Mouse (Mus musculus) right cerebral cortex, postnatal 10 days (tissue): ENCODE results near the gene Mgll.
A peak's percentile ranks its signal among the peaks of the same experiment; 100 is the strongest.

Source experiments
- DNase-seq, 2 experiments: peaks; one replicate each; pipeline ENCODE4 v3.0.0; 2021; ENCODE audit warnings: low spot score in 2 of 2

The Mgll gene

DNA sequence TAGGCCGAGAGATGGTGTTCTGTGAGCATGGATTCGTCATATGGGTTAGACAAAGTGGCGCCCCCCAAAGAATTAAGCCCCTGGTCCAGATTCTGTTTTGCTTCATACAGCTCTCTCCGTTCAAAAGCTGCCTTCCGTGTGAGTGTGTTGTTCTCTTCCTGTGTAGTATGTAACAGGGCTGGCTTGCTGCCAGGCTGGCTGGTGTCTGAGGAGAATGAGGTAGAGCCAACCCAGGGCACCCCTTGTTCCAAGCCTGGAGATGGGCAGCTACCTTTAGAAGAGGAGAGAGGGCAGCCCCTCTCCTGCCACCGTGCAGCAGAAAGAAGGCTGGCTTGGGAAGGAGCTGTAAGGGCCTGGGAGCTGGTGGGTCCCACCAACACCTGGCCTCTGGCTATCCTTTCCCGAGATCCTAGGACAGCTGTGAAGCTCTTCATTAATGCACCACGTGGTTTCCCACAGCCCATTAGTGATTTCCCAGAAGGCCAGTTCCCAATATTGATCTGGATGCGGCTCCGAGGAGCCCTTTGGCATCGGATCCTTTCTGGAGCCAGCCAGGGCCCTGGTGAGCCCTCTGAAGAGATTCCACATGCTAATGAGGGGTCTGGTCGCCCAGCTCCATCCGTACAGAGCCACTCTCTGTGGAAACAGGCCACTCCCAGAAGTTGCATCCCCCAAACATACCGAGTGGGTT lies 19.5 kb downstream of the Mgll start:
- no peak for DNase-seq

DNA sequence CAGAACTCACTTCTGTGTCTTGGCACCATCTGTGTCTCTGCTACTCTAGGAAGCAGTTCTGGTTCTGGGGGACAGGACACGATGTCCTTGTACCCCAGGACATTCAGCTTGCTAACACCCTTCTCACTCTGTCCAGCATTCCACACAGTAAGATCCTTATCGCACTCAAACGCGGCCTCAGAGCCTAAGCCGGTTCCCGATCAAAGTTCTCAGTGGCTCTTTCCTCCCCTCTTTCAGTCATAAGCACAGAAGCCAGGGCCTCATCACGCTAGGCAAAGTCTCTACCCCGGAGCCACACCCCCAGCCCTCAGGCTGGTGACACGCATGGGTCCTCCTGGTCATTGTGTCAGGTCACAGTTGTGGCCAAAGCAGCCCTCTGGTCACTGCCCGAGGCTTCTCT lies 20.8 kb downstream of the Mgll start:
- no peak for DNase-seq

DNA sequence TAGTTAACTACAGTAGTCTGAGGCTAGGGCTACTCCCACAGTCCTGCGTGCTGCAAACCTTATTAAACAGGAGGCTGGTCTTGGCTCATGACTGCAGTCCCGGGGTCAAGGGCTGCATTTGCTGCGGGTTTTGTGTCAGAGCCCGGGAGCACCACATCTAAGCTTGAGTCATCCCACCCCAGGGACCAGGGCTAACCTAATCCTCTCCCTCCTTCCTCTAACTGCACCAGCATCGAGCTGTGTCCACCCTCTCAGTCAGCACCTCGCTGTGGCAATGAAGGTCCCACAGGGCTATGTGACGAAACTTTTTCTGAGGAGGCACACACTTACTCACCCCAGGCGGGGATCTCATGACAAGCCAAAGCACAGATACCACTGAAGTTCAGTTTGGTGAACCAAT lies 22.1 kb downstream of the Mgll start:
- DNase-seq: no peak

DNA sequence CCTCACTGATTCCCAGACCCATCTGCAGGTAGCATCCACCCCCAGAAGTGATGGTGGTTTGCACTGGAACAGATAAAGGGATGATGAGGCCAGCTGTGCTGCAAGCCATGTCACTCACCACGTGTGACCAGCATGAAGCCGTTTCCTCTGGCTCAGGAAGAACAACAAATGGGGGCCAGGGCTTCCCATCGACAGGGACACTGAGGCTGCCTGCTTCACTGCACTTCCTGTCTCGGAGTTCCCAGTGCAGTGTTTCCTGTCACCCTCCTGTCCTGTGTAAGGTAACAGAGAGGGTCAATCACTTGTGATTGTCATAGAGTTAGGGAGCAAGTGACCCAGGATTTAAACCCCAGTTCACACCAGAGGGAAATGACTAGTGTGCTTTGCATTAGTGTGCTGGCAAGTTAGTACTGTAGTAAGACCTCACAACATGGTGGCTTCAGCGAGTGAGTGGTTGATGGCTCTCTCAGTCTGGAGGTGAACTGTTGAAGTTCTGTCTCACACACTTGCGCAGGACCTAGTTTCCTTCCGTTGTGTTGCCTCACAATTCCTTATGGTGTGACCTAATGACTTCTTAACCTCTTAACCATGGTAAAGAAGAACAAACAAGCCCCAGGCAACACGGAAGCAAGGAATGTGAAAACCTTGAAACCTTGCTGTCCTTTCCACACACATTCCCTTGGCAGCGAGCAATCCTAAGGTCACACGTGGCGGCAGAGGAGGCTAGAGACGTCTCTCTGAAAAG lies 23.3 kb downstream of the Mgll start:
- DNase-seq: no peak

DNA sequence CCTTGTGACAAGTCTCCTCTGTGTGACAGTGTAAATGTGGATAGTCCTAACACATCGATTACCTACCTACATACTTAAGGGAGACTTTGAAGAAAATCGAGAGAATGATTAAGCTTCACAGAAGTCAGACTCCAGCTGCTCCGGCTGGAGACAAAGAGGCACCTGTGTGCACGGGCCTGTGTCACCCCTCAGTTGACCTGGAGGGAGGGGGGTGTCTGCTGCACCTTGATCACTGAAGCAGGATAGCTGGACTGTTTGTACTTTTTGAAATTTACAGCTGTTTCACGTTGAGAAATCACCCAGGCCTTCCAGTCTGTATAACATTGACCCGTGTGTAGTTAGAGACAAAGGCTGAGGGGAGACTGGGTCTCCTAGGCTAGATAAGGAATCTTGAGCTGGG lies 26.7 kb downstream of the Mgll start:
- no peak for DNase-seq

DNA sequence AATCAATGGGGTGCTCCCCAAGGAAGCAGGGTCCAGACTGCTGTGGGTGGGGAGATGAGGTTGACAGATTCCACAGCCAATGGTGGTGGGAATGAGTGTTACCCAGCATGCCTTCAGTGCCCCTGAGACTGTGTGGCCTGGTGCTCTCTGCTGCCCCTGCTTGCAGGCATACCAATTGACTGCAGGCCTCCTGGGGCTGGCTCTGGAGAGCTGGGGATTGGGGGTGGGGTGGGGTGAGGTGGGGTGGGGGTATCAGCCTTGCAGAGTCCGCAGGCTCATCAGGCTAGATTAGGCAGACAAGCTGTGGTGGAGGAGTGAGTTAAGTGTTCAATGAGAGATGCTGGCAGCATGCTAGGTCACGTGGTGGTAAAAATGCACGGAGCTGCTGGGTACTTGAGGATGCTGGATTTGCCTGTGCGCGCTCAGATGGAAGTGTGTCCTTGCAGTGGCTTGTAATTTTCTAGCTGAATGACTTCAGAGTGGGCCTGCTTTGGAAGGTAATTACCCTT lies 28.6 kb downstream of the Mgll start:
- DNase-seq: peak; percentile 69 to 83

DNA sequence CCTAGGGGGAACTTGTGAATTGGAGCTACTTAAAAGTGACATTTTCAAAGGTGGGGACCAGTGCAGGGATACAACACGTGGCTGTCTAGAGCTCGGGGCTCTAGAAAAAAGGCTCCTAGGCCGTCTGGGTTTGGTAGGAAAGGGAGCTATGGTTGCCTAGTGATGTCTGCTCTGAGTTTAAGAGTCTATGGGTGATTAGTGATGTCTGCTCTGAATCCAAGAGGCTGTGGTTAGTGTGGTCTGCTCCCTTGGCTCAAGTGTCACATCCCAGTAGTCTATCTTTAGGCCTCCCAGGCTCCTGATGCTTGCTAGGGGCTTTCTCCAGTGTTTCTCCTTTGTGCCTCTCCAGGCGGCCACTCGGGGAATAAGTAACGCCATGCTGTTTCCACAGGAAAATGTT lies 29.4 kb downstream of the Mgll start:
- no peak for DNase-seq

DNA sequence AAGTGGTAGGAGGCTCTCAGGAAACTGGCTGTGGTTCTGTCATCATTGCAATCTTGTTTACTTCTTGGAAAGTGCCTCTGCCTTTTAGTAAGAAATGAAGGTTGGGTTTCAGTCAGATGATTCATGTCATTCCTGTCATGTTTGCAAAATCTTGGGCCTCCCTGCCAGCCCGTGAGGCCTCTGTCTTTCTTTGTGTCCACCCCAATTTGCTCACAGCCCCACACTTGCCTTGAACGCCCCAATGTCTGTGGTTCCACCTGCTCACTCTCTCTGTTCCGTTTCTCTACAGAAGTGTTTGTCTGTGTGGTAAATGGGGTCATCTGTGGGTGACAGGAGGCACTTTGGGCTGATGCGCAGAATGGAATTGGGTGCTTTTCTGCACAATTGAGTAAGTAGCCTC lies 32.8 kb downstream of the Mgll start:
- no peak for DNase-seq

DNA sequence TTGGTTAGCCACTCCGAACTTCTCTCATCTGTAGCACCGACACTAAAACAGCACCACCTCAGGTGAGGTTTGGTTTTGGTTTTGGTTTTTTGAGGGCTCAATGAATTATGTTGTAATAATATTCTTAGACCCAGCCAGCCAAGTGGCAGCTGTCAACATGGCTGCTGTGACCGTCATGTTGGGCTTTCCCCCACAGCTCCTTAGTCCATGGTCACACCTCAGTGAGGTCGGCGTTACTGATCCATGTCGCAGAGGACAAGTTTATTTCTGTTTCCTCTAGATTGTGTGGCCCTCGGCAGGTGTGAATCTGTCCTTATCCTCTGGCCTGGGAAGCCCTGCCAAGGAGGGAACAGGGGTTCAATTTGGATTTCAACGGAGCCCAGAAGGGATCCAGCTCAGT lies 33.9 kb downstream of the Mgll start:
- DNase-seq: no peak

DNA sequence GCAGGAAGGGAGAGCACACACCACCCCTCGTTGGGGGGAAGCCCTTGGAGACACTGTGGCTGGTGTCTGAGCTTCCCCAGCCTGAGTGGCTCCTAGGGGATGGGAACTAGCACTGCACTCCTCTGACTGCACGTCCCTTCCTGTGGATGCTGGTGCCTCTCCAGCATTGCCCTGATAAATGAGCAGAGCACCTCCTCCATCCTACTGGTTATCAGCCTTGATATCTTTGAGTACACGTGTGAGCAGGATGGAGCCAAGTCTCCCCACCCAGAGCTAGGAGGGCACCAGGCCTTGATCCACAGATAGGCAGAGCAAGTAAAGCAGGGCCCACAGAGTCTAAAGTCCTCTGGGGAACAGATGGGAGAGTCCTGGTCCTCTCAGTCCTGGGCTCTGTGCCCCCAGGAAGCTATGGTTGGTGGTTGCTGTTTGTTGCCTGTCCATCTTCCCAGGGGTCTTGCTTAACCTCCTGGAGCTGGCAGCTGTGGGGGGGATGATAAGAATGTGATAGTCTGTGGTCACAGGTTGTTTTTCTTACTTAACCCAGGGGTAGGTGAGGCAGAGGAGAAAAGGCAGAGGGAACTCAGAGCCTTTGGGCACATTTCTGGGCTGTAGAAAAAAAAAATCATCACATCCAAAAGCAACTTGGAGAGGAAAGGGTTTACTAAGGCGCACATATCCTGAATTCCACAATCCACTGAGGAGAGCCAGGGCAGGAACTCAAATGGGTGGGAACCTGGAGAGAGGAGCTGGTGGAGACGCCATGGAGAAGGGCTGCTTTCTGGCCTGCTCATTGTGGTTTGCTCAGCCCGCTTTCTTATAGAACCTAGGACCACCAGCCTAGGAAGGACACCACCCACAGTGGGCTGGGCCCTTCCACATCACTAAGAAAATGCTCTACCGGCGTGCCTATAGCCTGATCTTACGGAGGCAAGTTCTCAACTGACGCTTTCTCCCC lies 34.6 kb downstream of the Mgll start:
- DNase-seq: no peak

DNA sequence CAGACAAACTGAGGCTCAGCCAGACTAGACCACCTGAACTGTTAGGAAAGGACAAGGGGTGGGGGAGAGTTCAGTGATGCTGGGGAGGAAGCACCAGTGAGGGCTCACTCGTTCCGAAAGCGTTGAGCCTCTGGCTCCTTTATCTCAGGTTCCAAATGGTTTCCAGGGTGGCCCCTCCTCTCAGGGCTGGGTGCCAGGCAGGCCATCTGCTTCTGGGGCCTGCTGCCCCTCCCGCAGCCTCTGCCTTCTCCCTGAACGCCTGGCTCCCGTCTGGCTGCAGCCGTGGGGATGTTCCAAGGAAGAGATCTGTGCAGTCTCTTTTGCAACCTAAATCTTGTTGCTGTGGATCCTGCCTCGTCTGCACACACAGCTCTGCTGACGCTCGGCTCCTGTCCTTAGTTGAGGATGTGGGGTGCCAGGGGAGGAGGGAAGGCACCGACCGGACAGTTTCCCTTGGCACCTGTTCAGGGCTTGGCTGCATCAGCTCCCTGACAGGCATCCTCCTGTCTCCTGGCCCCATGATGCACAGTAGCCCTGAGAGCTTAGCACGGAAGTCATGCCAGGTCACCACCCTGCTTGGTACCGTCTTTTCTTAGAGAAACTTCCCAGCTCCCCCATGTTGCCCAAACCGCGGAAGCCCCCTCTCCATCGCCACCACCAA lies 35.7 kb downstream of the Mgll start:
- peak; percentile 90 for DNase-seq

DNA sequence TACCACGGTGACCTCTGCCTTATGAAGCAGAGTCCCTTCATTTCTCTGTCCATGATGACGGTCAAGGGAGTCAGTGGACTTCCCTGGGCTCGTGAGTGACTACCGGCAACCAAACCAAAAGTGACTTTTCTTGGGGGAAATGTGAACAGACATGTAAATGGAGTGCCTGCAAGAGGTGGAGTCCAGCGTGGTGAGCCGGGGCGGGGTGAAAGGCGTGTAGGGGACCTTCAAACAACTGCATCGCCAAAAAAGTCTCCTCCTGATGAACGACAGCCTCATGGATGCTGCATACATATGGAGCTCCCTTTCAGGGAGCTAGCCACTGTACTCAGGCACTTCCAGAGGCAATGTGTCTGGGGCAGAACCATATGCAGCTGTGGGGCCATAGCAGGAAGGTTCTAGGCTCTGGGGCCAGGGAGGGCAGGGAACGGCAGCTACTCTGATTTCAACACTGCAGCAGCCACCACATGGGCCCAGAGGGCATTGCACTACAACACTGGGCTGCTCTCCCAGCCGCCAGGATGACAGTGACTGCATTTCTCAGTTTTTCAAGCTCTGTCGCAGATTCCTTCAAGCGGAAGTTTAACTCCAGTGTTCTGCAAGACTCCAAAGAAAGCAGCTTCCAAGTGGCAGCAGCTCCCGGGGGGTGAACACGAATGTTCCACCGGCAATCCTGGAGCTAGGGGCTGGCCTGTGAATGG lies 36.9 kb downstream of the Mgll start:
- DNase-seq: no peak

DNA sequence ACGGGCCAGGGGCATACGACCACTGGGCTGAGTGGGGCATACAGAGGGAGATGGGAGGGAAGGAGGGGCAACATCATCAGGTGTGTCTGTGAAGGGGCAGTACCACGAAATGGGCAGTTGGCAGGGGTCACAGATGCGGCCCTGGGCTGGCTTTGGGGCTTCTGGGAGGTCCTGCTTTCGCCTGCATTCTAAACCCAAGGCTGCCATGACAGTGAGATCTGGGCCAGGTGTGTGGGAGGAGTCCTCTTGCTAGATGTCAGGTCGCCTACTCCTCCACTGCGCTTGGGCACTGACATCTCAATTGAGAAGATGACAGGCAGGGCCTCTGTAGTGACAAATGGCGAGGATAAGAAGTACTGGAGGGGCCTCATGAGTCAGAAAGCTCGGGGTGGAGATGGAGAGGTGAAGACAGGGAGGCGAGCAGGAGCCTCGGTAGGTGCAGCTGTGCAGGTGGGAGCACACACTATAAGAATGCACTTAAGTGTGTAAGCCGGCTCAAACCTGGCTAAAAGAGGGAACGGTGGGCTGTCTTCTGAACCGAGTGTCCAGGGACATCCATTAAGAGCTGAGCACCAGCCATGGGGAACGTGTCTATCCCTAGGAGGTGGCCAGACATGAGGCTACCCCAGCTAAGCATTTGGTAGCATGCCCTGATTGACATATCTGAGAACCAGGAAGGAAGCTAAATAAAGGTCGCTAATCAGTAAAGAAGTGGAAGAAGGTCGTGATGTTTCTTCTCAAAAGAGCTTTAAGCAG lies 37.6 kb downstream of the Mgll start:
- DNase-seq: no peak

DNA sequence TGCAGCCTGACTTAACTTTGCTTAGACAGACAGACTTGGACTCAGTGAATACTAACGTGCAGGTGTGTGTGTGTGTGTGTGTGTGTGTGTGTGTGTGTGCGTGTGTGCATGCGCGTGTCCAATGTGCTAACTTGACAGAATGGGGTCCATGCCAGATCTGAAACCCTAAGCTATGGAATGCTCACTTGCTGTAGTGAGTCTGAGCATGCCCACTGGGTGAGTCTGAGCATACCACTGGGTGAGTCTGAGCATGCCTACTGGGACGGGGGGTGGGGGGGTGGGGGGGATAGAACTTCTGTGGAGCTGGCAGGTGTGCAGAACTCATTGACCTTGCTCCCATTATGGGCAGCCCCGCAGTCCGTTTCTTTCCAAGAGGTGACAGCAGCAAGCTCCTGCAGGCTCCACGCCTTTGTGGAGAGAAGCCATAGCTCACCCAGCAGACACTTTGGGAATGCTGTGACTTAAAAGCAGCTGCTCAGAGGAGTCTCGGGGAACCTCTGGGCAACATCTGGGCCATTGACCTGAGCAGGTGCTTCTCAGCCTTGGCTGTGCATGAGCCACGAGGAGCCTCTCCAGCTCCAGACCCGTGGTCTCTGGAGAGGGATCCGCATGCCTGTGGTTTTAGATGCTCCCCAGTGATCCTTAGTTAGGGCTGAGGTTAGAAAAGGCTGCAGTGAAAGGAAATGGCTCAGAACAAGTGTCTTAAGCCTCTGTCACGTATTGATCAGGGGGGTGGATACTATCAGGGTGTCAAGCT lies 38.4 kb downstream of the Mgll start:
- DNase-seq: no peak

DNA sequence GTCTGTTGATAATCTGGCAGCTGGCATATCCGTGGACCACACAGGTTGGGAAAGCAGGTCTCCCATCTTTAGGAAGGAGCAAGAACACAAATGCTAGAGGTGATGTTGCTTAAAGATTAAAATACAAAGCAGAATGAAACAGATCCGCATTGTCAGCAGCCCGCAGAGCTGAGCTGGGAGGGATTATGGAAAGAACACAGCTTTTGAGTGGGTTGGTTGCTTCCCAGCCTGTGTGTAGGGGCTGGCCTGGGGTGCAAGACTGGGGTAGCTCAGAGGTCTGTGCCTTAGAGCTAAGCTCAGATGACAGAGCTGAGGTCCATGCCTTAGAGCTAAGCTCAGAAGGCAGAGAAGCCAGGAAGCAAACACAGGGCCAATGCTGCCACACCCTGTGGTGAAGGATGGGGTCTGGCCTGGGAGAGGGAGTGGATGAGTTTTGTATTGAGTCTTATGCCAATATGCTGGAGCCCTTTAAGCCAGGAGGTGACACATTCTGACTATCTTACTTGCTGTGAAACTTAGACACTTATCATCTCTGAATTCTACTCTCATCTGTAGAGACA lies 39.4 kb downstream of the Mgll start:
- no peak for DNase-seq

DNA sequence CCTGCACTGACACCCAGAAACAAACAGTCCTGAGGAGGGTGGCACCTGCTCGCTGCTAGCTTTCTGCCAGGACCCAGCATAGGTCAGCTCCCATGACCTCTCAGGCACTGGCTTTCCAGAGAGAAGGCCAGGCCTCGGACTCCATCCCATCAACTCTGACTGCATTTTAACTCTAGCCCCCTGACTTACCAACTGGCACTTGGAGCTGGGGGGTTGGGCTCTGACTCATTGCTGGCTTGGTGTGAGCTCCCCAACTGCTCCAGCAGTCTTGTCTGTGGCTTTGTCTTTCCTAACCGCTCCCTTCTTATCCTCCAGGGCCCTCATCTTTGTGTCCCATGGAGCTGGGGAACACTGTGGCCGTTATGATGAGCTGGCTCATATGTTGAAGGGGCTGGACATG lies 40.1 kb downstream of the Mgll start:
- no peak for DNase-seq

DNA sequence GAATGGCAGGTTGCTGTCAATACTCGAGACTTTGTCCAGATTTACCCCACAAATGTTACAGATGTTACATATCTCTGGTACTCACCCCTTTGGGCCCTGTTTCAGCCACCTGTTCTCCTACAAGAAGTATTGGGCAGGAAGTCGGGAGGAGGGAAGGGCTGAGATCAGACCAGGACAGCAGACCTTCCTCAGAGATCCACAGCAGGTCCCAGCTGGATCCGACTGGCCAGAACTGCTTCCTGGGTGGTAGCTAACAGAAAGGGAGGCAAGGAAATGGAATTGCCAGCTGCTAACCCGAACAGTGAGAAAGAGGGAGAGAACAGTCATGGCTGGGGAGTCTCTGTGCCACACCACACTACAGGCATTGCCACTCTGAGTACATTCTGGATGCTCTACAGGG lies 43.5 kb downstream of the Mgll start:
- no peak for DNase-seq

DNA sequence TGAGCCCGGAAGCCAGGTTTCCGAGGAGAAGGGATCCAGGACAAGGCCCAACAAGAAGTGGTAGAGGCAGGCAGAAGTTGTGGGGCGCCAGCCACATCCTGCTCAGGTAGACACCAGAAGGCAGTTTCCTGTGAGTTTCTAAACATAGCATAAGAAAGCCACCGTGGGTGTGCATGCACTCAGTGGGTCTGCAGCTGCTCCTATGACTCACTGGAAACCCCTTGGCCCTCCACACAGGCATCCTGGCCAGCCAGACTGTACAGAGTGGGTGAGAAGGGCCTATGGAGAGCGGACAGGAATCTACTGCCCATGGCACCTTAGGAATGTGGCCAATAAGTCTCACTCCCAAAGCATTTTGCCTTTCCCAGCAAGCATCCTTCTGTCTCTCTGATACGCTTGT lies 45.5 kb downstream of the Mgll start:
- no peak for DNase-seq

DNA sequence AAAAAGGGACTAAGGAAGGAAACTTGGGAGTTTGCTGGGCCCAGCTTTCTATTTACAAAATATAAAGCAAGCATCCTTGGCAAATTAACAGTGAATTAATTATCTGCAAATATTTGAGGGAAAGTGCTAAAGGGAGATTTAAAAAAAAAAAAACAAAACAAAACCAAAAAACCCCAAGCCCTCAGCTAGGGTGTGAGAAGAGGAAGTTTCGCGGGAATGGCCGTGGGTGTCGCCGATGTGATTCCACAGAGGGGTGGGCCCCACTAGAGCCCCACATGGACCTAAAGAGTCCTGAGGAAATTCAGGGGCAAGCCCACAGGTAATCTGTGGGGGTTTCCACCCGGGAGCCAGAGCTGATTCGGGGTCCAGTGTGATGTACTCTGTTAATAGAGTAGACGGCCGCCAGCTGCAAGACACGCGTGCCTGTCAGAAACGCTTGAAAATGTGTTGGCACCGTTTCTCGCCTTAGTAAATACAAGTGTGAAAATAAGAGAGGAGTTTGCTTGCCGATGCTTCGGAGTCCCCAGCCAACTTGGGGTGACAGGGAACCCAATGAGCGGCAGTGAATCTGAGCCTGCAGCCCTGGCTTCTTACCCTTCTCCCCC lies 46.2 kb downstream of the Mgll start:
- no peak for DNase-seq
